Mouse (Mus musculus): ENCODE results near the gene Tarbp2. TPM values are rescaled to one million over a fixed set of nuclear protein-coding genes. Genes with fewer than 3 reads are reported as not detected.

The Tarbp2 gene
- 10 to 100 TPM; 44.3 to 51.1 TPM for polyA plus RNA-seq (2017; shearing (Covaris generic))

GRCm38 (mm10) chr15:102517976-102518858 is at the start of gene Tarbp2:
TSS of gene Tarbp2 (plus strand) at chr15:102518192.

GRCm38 (mm10) chr15:102470183-102470604 is 47.8 kb upstream of the Tarbp2 start, which contains the start of gene Pcbp2:
TSS of gene Pcbp2 (plus strand) at chr15:102470539.

GRCm38 (mm10) chr15:102503447-102503846 is 14.5 kb upstream of the Tarbp2 start, which contains the start of gene Gm10337:
TSS of gene Gm10337 (plus strand) at chr15:102503722.

GRCm38 (mm10) chr15:102516728-102517404 is 1.1 kb upstream of the Tarbp2 start, which contains the start of gene Map3k12:
TSS of gene Map3k12 (minus strand) at chr15:102517064.

GRCm38 (mm10) chr15:102524892-102525485 is 7.0 kb downstream of the Tarbp2 start, which contains the start of gene Npff:
TSS of gene Npff (minus strand) at chr15:102524942.

Other genes starting within 250 kb of the Tarbp2 start
- not detected for gene Gm9918, start 247.6 kb upstream of the Tarbp2 start, polyA plus RNA-seq (2017; shearing (Covaris generic))
- 100 to 1,000 TPM; 108 to 122 TPM for gene Mfsd5, start 238.7 kb upstream of the Tarbp2 start, polyA plus RNA-seq (2017; shearing (Covaris generic))
- gene Espl1, start 221.9 kb upstream of the Tarbp2 start, polyA plus RNA-seq (2017; shearing (Covaris generic)) = 1 to 10 TPM; 2.4 to 3.3 TPM
- 100 to 1,000 TPM; 468 to 570 TPM for gene Pfdn5, start 192.1 kb upstream of the Tarbp2 start, polyA plus RNA-seq (2017; shearing (Covaris generic))
- 10 to 100 TPM; 87.6 to 90.3 TPM for gene Myg1, start 186.5 kb upstream of the Tarbp2 start, polyA plus RNA-seq (2017; shearing (Covaris generic))
- gene Aaas, start 167.4 kb upstream of the Tarbp2 start, polyA plus RNA-seq (2017; shearing (Covaris generic)) = 10 to 100 TPM; 46.4 to 47.9 TPM
- gene Sp7, start 151.0 kb upstream of the Tarbp2 start, polyA plus RNA-seq (2017; shearing (Covaris generic)) = not detected
- gene Sp1, start 112.0 kb upstream of the Tarbp2 start, polyA plus RNA-seq (2017; shearing (Covaris generic)) = 10 to 100 TPM; 10.7 to 15.1 TPM
- under 1 TPM in 1 of 2 experiments, not detected in 1; 0.49 TPM for gene Amhr2, start 72.8 kb upstream of the Tarbp2 start, polyA plus RNA-seq (2017; shearing (Covaris generic))
- 100 to 1,000 TPM; 479 to 749 TPM for gene Prr13, start 59.2 kb upstream of the Tarbp2 start, polyA plus RNA-seq (2017; shearing (Covaris generic))
- 100 to 1,000 TPM in 1 of 2 experiments, 10 to 100 TPM in 1; 95.8 to 151 TPM for gene Pcbp2, start 47.7 kb upstream of the Tarbp2 start, polyA plus RNA-seq (2017; shearing (Covaris generic))
- gene Gm10337, start 14.5 kb upstream of the Tarbp2 start, polyA plus RNA-seq (2017; shearing (Covaris generic)) = 1 to 10 TPM in 1 of 2 experiments, not detected in 1; 1.5 TPM
- gene Map3k12, start 1.1 kb upstream of the Tarbp2 start, polyA plus RNA-seq (2017; shearing (Covaris generic)) = 1 to 10 TPM; 6.4 to 7.5 TPM
- gene Npff, start 6.8 kb downstream of the Tarbp2 start, polyA plus RNA-seq (2017; shearing (Covaris generic)) = 1 to 10 TPM; 4.6 to 5.3 TPM
- gene Gm28047, start 106.9 kb downstream of the Tarbp2 start, polyA plus RNA-seq (2017; shearing (Covaris generic)) = 1 to 10 TPM in 1 of 2 experiments, not detected in 1; 1.2 TPM
- gene Atf7, start 107.3 kb downstream of the Tarbp2 start, polyA plus RNA-seq (2017; shearing (Covaris generic)) = 10 to 100 TPM; 31.6 to 35.5 TPM
- 10 to 100 TPM; 17.5 to 20.4 TPM for gene Atp5g2, start 154.2 kb downstream of the Tarbp2 start, polyA plus RNA-seq (2017; shearing (Covaris generic))
- 10 to 100 TPM; 37.4 to 41.1 TPM for gene Calcoco1, start 204.0 kb downstream of the Tarbp2 start, polyA plus RNA-seq (2017; shearing (Covaris generic))

All from activated CD4-positive, CD25-positive, alpha-beta regulatory T cell (primary cell).